Mouse (Mus musculus): Measurements from ENCODE around the gene Neurog1. TPM values are rescaled to one million over a fixed set of nuclear protein-coding genes. Genes with fewer than 3 reads are reported as not detected.
A peak's percentile ranks its signal among the peaks of the same experiment; 100 is the strongest.

Gene Neurog1
- polyA plus RNA-seq, 1 experiment from 2014 or later: 33.7 TPM

DNA sequence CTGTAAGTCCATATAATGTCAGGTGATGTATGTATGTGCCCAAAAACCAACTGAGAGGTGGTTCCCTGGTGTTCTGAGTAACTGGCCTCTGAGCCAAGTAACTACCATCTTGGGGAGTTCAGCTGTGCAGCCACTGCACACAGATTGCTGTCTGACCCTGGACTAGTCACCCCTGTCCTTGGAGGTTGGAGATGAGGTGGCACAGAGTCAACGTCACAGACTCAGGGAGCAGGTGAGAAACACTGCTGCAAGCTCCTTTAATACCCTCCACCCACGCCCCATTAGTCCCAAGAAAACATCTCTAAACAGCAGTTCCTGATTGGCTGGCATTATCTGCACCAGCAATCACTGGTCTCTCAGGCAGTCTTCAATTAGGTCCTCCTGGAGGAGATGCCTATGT, 23.2 kb upstream of the Neurog1 start:
- H3K9me3 ChIP-seq (replicated peaks): peaks cover 19% of the 10 kb centered on the region
- 59% methylated on average over 2 of the region's 2 CpGs for WGBS
- no peak overlapping the region for H3K27ac ChIP-seq (replicated peaks)
- H3K36me3 ChIP-seq: no peaks in the 10 kb centered on the region
- H3K4me3 ChIP-seq: no peak overlapping the region
- DNase-seq (ENCODE audit: low spot score): no peak
- H3K4me1 ChIP-seq: no peaks in the 10 kb centered on the region
- H3K27me3 ChIP-seq (ENCODE audit: low read depth, poor library complexity, severe bottlenecking): peaks cover 12% of the 10 kb centered on the region; the same call in 1 of the 2 replicates

DNA sequence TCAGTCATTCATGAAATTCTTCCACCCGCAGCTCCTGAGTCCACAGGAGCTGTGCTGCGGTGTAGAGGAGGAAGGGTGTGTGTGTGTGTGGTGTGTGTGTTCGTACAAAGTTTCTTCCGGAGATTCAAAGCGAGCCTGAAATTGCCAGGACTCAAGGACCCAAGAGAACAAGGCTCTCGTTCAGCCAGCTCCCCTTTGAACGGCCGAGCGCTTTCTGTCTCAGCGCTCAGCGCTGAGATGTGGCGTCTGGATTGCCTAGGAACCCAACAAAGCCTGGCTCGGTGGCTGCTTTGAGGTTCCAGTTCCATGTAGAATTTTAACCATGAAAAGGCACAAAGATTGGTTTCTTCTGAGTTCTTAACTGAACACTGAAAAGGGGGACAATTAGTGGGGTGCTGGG, 18.2 kb upstream of the Neurog1 start:
- Histone ChIP-seq H3K27me3 (ENCODE audit: low read depth, poor library complexity, severe bottlenecking) (peaks cover 14% of the 10 kb centered on the region), H3K36me3 (no peaks in the 10 kb centered on the region), H3K9me3 (replicated peaks) (peaks cover 19% of the 10 kb centered on the region), H3K4me3 (no peak overlapping the region), H3K27ac (replicated peaks) (no peak overlapping the region), H3K4me1 (peaks cover 9% of the 10 kb centered on the region)
- DNase-seq (ENCODE audit: low spot score): no peak
- 78% methylated on average over 13 of the region's 13 CpGs for WGBS

DNA sequence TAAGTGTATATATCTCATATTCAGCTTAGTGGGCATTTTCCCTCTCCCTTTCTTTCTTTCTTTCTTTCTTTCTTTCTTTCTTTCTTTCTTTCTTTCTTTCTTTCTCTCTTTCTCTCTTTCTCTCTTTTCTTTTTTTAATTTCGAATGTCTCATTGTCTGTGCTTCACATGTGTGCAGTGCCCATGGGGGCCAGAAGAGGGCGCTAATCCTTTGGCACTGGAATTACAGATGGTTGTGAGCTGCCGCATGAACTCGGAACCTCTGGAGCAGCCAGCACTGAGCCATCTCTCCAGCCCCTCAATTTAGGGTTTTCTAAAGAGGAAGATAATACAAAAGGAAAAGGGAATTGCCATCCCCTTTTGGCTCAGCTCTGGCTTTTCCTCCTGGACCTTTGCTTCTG, 15.4 kb upstream of the Neurog1 start:
- no peak for DNase-seq (ENCODE audit: low spot score)
- Histone ChIP-seq H3K27me3 (ENCODE audit: low read depth, poor library complexity, severe bottlenecking) (peaks cover 41% of the 10 kb centered on the region), H3K4me1 (peaks cover 9% of the 10 kb centered on the region), H3K36me3 (no peaks in the 10 kb centered on the region), H3K9me3 (replicated peaks) (peaks cover 13% of the 10 kb centered on the region), H3K27ac (replicated peaks) (no peak overlapping the region), H3K4me3 (no peak overlapping the region)
- WGBS: 79% methylated on average over 4 of the region's 4 CpGs

DNA sequence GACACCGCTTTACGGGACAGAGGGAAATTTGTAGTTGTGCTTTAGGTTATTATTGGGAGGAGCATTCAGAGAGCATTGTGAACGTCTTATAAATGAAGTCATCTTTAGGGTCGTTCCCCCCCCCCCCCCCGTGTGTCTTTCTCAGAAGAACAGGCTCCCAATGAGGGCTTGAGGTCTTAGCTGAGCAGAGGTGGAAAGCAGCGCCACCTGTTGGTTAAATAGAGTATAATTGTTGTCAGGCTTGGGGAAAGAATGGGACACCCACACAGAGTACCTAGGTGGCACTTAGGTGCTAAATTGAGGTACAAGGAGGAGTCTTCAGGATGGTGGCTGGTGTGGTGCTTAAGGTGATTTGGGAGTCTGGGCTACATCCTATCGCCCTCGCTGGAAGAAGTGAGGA, 14.5 kb upstream of the Neurog1 start:
- Histone ChIP-seq H3K27me3 (ENCODE audit: low read depth, poor library complexity, severe bottlenecking) (peaks cover 51% of the 10 kb centered on the region), H3K4me3 (no peak overlapping the region), H3K9me3 (replicated peaks) (peaks cover 7% of the 10 kb centered on the region), H3K4me1 (peaks cover 18% of the 10 kb centered on the region), H3K36me3 (no peaks in the 10 kb centered on the region), H3K27ac (replicated peaks) (no peak overlapping the region)
- WGBS: 39% methylated on average over 8 of the region's 8 CpGs
- peak; percentile 44 for DNase-seq (ENCODE audit: low spot score)

DNA sequence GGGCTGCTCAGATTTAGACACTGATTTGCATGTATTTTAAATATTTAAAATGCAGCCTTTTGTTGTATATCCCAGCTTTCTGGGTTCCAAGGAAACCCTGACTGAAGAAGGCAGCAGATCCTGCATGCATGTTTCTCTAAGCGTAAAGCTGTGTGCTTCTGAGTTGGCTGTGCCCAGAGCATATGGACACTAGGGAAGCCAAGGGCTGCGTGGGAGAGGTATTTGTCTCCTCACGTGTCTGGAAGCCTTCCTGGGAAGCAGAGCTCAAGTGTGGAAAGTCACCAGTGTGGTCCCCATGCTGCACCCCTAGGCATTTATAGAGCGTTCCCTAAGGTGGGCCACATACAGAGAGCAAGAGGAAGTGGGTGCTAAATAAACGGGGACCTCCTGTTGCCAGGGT, 13.7 kb upstream of the Neurog1 start:
- Histone ChIP-seq H3K4me1 (peaks cover 24% of the 10 kb centered on the region), H3K36me3 (no peaks in the 10 kb centered on the region), H3K4me3 (no peak overlapping the region), H3K9me3 (replicated peaks) (no peaks in the 10 kb centered on the region), H3K27me3 (ENCODE audit: low read depth, poor library complexity, severe bottlenecking) (peaks cover 58% of the 10 kb centered on the region), H3K27ac (replicated peaks) (no peak overlapping the region)
- 75% methylated on average over 5 of the region's 5 CpGs for WGBS
- DNase-seq (ENCODE audit: low spot score): no peak

DNA sequence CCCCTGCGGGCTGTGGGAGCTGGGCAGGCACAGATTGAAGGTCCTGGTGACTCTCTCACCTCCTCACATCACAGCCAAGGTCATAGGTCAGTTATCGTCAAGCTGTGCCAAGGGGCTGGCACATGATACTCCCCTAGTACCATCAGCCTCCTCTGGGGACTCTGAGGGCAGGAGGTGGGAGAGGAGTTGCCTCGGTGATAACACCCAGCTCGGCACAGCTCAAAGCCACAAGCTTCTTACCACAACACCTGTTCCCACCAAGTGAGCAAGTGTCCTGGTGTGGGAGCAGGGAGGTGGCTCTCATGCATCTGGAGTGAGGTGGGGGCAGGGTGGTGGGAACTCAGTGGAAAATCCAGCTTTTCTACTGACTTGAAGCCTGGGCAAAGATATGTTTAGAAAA, 10.3 kb upstream of the Neurog1 start:
- no peak overlapping the region for H3K4me3 ChIP-seq
- H3K4me1 ChIP-seq: peaks cover 58% of the 10 kb centered on the region
- H3K27me3 ChIP-seq (ENCODE audit: low read depth, poor library complexity, severe bottlenecking): peaks cover 92% of the 10 kb centered on the region
- DNase-seq (ENCODE audit: low spot score): no peak
- 53% methylated on average over 4 of the region's 4 CpGs for WGBS
- no peaks in the 10 kb centered on the region for H3K36me3 ChIP-seq
- no peak overlapping the region for H3K27ac ChIP-seq (replicated peaks)
- H3K9me3 ChIP-seq (replicated peaks): no peaks in the 10 kb centered on the region

DNA sequence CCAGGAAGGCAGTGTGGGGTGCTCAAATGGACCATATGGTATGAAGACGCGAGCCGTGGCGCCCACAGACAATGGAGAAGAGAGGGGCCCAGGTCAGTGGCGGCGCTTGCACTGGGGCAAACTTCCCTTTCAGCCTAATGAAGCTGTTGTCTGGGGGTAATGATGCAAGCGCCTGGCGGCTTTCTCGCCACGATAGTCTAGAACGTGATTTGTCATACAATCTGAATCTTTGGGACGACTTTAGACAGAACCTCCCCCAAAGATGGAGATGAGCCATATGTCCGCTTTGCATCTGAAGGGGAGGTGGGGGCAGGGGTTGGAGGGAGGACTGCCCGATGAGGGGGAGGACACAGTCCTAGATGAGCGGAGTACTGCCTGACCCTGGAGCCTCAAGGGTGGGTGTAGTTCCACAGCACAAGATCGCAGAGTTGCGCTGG, 8.4 kb upstream of the Neurog1 start:
- Histone ChIP-seq H3K4me3 (peak overlapping the region; percentile 53), H3K4me1 (peaks cover 68% of the 10 kb centered on the region), H3K27me3 (ENCODE audit: low read depth, poor library complexity, severe bottlenecking) (peaks cover 100% of the 10 kb centered on the region), H3K36me3 (no peaks in the 10 kb centered on the region), H3K27ac (replicated peaks) (peak overlapping the region; percentile 87), H3K9me3 (replicated peaks) (no peaks in the 10 kb centered on the region)
- WGBS: under 1% methylated on average over 17 of the region's 17 CpGs
- peak; percentile 61 for DNase-seq (ENCODE audit: low spot score)

DNA sequence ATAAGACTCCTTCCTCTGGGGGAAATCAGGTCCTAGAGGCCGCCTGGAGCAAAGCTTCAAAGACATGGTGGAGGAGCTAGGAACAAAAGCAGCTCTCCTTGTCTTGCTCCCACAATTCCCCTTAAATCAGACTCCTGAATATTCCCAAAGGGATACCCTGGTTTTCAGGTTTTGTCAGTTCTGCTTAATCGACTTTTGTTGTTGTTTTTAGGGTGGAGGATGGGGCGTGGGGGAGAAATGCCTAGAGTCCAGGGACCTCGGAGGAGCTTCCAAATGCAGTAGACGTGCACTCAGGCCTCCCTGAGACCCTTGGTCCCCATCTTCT, 7.9 kb upstream of the Neurog1 start:
- Histone ChIP-seq H3K27me3 (ENCODE audit: low read depth, poor library complexity, severe bottlenecking) (peaks cover 100% of the 10 kb centered on the region), H3K4me3 (peak overlapping the region; percentile 53), H3K36me3 (no peaks in the 10 kb centered on the region), H3K4me1 (peaks cover 73% of the 10 kb centered on the region), H3K9me3 (replicated peaks) (no peaks in the 10 kb centered on the region), H3K27ac (replicated peaks) (peak overlapping the region; percentile 87)
- no peak for DNase-seq (ENCODE audit: low spot score)
- WGBS: under 1% methylated on average over 5 of the region's 5 CpGs

DNA sequence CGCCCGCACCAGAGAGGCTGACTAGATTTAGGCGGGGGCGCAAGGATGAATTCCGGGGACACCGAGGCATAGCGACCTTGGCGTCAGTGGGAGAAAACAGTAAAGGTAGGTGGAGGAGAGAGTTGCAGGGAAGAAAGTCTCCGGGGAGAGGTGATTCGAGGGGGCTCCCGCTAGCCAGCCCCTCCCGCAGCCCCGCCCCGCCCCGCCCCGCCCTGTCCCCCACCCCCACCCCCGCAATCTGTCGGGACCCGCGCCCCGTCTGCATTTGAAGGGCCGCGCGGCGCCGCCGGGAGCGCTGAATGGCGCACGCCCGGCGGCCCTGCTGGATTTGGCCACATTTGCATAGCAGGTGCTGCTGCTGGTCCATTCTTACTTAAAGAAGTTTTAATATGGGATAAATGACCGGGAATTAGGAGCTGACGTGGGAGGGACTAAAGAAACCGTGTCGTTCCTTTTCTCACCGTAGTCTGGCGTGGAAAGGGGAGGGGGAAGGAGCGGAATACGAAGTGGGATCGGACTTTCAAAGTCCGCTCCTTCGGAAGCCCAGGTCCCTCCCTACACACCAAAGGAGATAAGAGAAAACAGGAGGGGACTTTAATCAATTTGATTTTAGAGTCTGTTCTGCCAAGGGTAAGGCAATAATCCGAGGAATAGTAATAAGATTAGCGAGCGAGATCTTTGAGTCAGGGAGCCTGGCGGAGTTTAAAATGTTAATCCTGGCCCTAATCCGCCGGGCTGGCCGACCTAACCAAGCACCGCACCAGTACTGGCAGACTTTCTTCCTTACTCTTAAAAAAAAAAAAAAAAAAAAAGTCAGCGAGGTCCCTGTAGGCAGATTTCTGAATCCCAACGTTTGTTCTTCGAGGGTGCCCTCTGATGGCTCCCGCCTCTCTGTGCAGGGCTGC, 7.3 kb upstream of the Neurog1 start:
- no peaks in the 10 kb centered on the region for H3K36me3 ChIP-seq
- peaks cover 78% of the 10 kb centered on the region for H3K4me1 ChIP-seq
- H3K27ac ChIP-seq (replicated peaks): peak overlapping the region; percentile 87
- peak; percentile 67 for DNase-seq (ENCODE audit: low spot score)
- H3K4me3 ChIP-seq: peak overlapping the region; percentile 53
- no peaks in the 10 kb centered on the region for H3K9me3 ChIP-seq (replicated peaks)
- H3K27me3 ChIP-seq (ENCODE audit: low read depth, poor library complexity, severe bottlenecking): peaks cover 100% of the 10 kb centered on the region
- WGBS: under 1% methylated on average over 55 of the region's 55 CpGs

DNA sequence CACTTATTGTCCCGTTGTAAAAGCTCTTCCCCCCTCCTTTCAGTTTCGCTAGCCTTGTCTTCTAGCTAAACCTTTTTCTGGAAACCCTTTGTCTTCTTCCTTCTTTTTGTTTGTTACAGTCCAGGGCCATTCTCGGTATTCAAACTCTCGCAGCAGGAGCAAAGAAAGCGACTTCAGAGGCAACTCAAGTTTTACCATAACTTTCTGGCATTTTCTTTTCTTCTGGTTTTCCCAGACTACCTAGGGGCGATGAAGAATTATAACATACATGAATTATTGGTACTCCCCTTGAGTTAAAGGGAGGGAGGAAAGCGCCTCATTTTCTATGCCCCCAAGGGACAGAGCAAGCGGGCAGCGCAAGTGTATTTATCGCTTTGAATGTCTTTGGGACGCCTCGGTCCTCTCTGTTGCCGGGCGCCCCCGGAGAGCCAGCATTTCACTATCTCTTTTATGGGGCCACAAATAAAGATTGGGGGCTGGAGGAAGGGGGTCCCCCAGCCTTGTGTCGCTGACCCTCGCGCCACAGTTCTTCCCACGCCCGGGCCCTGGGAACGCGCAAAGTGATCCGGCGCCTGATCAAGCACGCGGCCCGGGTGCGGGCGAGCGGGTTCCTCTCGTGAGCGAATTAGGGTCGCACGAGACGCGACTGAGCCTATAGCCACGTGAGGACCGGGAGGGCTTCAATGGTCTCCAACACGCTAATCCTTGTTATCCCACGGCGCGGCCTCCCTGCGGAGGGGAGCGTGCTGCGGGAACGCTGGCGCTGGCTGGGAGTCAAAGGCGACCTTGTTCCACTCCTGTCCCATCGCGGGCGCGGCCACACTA, 6.4 kb upstream of the Neurog1 start:
- Histone ChIP-seq H3K4me1 (peaks cover 86% of the 10 kb centered on the region), H3K27ac (replicated peaks) (peak overlapping the region; percentile 87), H3K4me3 (peak overlapping the region; percentile 53), H3K36me3 (no peaks in the 10 kb centered on the region), H3K27me3 (ENCODE audit: low read depth, poor library complexity, severe bottlenecking) (peaks cover 100% of the 10 kb centered on the region), H3K9me3 (replicated peaks) (no peaks in the 10 kb centered on the region)
- under 1% methylated on average over 52 of the region's 52 CpGs for WGBS
- DNase-seq (ENCODE audit: low spot score): peak; percentile 78

DNA sequence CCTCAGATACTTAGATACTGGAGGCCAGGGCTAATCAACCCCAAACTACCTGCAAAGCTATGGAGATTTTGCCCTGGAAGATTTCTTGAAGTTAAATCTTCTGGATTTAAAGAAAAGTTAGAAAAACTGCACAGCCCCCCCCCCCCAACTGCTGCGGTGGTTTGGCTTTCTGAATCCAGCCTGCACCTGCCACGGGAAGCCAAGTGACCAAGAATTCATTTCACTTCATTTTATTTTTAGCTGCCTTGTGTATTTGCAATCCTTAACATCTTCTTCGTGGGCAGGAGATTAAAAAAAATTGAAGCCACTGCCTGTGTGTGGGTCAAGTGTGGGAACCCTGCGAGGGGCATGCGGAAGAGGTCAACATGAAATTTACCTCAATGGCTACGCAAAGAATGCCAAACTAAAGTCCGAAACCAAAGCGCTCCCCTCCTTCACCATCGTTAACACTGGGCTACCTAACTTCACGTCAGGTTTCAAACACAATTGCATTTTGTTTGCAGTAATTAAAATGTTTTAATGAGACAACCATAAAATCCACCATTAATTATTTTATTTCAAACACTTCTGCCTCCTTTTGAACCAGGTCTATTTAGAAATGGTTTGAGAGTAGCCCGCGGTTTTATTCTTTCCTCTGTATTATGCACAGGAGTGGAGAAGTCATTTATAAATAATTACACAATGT, 5.6 kb upstream of the Neurog1 start:
- peaks cover 100% of the 10 kb centered on the region for H3K27me3 ChIP-seq (ENCODE audit: low read depth, poor library complexity, severe bottlenecking)
- peak overlapping the region; percentile 53 for H3K4me3 ChIP-seq
- H3K27ac ChIP-seq (replicated peaks): peak overlapping the region; percentile 87
- under 1% methylated on average over 12 of the region's 12 CpGs for WGBS
- no peaks in the 10 kb centered on the region for H3K36me3 ChIP-seq
- no peak for DNase-seq (ENCODE audit: low spot score)
- peaks cover 94% of the 10 kb centered on the region for H3K4me1 ChIP-seq
- H3K9me3 ChIP-seq (replicated peaks): no peaks in the 10 kb centered on the region

DNA sequence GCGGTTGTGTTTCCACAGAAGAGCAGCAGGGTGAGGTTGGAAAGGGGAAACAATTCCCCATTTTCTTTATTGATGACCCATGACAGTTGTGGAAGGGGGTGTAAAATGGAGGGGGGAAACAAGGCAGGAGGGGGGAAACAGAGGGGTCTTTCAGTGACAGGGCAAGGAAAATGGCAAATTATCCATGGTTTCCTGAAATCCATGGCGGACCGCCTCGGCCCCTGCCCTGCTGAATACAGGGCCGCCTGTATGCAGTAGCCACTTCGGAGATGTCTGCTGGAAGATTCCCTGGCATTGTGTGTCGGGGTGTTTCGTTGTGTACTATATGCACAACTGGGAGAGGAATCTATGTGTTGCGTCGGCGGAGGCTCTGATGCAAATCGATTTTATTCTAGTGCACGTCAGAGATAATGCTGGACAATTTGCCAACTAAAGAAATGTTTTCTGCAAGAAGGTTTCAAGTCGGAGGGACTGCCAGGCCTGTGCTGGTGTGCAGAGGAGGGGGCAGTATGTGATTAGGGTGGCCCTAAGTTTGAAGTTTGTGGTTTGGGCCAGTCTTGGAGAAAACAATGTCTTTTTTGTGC, 4.8 kb upstream of the Neurog1 start:
- H3K27me3 ChIP-seq (ENCODE audit: low read depth, poor library complexity, severe bottlenecking): peaks cover 100% of the 10 kb centered on the region
- no peaks in the 10 kb centered on the region for H3K9me3 ChIP-seq (replicated peaks)
- peak overlapping the region; percentile 32 for H3K4me3 ChIP-seq
- no peaks in the 10 kb centered on the region for H3K36me3 ChIP-seq
- WGBS: 5% methylated on average over 14 of the region's 14 CpGs
- peak; percentile 48 for DNase-seq (ENCODE audit: low spot score)
- peaks cover 96% of the 10 kb centered on the region for H3K4me1 ChIP-seq
- H3K27ac ChIP-seq (replicated peaks): peak overlapping the region; percentile 63

All from midbrain, embryonic 10.5 days (tissue).